Mouse (Mus musculus): ENCODE data around the gene Vps8. TPM values are rescaled to one million over a fixed set of nuclear protein-coding genes. Genes with fewer than 3 reads are reported as not detected.

Gene Vps8
- total RNA-seq, 2 experiments from 2014 or later = 56.7 to 56.8 TPM

DNA sequence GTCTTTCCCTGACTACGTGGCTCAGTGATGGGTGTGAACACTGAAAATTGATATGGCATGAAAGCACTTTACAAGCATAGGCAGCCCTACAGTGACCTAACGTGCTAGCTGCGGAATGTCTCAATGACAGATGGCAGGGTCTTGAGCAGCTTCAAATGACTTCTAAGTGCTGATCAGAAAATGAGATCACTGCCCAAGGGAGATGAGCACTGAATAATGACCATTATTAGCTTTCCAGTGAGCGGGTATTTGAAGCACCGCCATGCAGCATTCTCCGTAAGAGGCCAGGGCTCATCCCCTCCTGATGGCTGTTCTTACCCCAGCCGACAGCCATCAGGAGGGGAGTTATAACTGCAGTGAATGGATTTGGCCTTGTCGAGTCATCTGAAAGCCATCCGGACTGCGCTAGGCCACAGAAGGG, 153.1 kb downstream of the Vps8 start:
- intact Hi-C loops (cut with DNase I) = no loop called here
- H3K27ac ChIP-seq = no peak overlapping the region
- no peak for TF ChIP-seq CTCF (IDR thresholded peaks at IDR 0.05)
- DNase-seq (ENCODE audit: extremely low spot score in 1 of 2, low spot score in 2 of 2) = no peak
- H3K4me3 ChIP-seq = no peak overlapping the region

DNA sequence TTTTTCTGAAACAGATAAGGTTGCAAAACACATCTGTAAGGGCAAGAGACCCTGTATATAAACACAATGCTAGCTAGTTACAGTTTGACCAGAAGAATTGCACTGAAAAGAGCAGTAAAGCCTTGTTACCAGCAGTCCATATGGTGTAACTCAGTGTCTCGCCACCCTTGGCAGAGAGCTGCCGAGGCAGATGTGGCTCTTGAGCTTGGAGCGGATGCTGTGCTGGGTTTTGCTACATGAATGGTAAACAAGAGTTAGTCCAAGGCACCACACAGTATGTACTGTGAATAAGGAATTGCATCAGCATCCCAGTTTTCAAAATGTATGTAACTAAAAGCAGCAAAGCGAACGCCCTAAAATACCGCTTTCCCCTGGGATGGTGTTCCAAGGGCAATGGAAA, 166.2 kb downstream of the Vps8 start:
- DNase-seq (ENCODE audit: extremely low spot score in 1 of 2, low spot score in 2 of 2) = no peak
- no peak for TF ChIP-seq CTCF (IDR thresholded peaks at IDR 0.05)
- no peak overlapping the region for H3K27ac ChIP-seq
- intact Hi-C loops (cut with DNase I) = no loop called here
- H3K4me3 ChIP-seq = no peak overlapping the region

- no peak overlapping the region for H3K4me3 ChIP-seq
- no peak for TF ChIP-seq CTCF (IDR thresholded peaks at IDR 0.05)
- no peak overlapping the region for H3K27ac ChIP-seq
- no peak for DNase-seq (ENCODE audit: extremely low spot score in 1 of 2, low spot score in 2 of 2)
- intact Hi-C loops (cut with DNase I) = no loop called here
Observed at GRCm38 (mm10) chr16:21590806-21591205, 167.9 kb downstream of the Vps8 start.

DNA sequence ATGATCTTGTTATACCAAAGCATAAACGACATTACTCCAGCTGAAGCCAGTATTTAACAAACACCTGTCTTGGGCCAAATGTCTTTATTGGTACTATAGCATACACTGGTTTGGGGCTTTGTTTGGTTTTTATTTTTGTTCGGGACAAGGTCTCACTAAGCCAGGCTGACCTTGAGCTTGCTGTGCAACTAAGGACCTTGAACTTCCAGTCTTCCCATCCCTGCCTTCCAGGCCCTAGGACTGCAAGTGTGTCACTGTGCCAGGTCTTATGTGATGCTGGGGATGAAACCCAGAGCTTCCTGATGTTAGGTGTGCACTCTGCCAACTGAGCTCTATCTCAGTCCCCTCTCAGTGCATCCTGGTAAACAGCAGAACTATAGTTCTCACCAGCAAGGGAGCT, 168.6 kb downstream of the Vps8 start:
- intact Hi-C loops (cut with DNase I) = no loop called here
- DNase-seq (ENCODE audit: extremely low spot score in 1 of 2, low spot score in 2 of 2) = no peak
- Histone ChIP-seq H3K27ac (no peak overlapping the region), H3K4me3 (no peak overlapping the region)
- TF ChIP-seq CTCF (IDR thresholded peaks at IDR 0.05) = no peak

GRCm38 (mm10) chr16:21595539-21595938, 172.6 kb downstream of the Vps8 start:
- H3K27ac ChIP-seq = peak overlapping the region; percentile 37
- H3K4me3 ChIP-seq = no peak overlapping the region
- TF ChIP-seq CTCF (IDR thresholded peaks at IDR 0.05) = no peak
- no peak for DNase-seq (ENCODE audit: extremely low spot score in 1 of 2, low spot score in 2 of 2)
- intact Hi-C loops (cut with DNase I) = no loop called here

- no peak overlapping the region for H3K4me3 ChIP-seq
- no peak for TF ChIP-seq CTCF (IDR thresholded peaks at IDR 0.05)
- no peak for DNase-seq (ENCODE audit: extremely low spot score in 1 of 2, low spot score in 2 of 2)
- no peak overlapping the region for H3K27ac ChIP-seq
- intact Hi-C loops (cut with DNase I) = no loop called here
Observed at GRCm38 (mm10) chr16:21604354-21604753, 181.4 kb downstream of the Vps8 start.

GRCm38 (mm10) chr16:21606249-21607020, 183.5 kb downstream of the Vps8 start:
- H3K27ac ChIP-seq = peak overlapping the region; percentile 16
- intact Hi-C loops (cut with DNase I) = loop anchor here (5.0 kb wide), 1 partner anchor 84 kb away; no protein-coding TSS in a partner anchor
- H3K4me3 ChIP-seq = no peak overlapping the region
- TF ChIP-seq CTCF (IDR thresholded peaks at IDR 0.05) = no peak
- DNase-seq (ENCODE audit: extremely low spot score in 1 of 2, low spot score in 2 of 2) = no peak

- H3K27ac ChIP-seq = peak overlapping the region; percentile 6; the same call in 1 of the 2 replicates
- intact Hi-C loops (cut with DNase I) = loop anchor here (5.0 kb wide), 1 partner anchor 85 kb away; no protein-coding TSS in a partner anchor
- no peak for DNase-seq (ENCODE audit: extremely low spot score in 1 of 2, low spot score in 2 of 2)
- no peak overlapping the region for H3K4me3 ChIP-seq
- TF ChIP-seq CTCF (IDR thresholded peaks at IDR 0.05) = no peak
Observed at GRCm38 (mm10) chr16:21607021-21607650, 184.2 kb downstream of the Vps8 start.

DNA sequence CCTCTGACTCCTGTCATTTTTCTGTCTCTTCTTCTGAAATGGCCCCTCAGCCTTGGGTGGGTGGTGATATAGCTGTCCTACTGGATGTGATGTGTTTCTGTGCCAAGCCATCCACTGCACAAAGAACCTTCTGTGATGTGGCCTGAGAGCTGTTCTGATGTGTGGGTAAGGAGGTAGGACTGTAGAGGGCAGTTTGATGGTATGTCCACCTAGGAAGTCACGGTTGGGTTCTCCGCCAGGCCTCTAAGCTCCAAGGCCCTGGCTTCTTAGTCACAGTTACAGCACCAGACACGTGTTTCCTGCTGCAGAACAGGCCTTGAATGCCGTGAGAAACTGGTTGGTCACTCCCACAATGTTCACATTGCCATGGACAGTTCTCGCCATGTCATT, 184.7 kb downstream of the Vps8 start:
- TF ChIP-seq CTCF (IDR thresholded peaks at IDR 0.05) = no peak
- intact Hi-C loops (cut with DNase I) = loop anchor here (5.0 kb wide), 1 partner anchor 85 kb away; no protein-coding TSS in a partner anchor
- H3K27ac ChIP-seq = peak overlapping the region; percentile 6; the same call in 1 of the 2 replicates
- DNase-seq (ENCODE audit: extremely low spot score in 1 of 2, low spot score in 2 of 2) = no peak
- H3K4me3 ChIP-seq = no peak overlapping the region

DNA sequence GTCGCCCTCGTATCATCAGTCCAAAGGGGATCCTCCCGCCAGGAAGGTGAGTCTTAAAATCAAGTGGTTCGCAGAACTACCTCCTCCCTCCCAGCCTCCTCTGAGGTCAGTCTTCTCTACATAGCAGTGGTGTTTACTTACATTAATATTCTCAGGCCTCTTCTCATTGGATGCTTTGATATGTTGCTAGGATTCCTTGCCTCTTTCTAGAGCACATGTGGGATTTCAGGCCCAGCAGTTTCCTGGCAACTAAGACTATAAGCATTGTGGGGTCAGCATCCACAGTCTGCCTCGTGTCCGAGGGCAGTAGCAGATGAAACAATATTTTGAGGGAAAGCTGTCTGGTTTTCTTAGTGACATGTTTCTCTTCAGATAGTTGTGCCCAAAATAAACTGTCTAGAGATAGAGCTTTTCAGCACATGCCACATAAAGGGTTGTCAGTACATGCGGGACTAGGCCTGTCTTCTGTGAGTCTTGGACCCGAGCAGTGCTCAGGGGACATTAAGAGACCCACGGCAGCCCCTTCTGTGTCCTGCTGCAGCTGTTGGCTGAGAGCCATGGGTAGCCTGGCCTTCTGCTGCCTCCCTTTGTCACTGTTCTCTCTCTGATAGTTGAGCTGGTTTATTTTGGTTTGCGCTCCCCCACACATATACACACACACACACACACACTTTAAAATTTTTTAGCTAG, 185.4 kb downstream of the Vps8 start:
- Histone ChIP-seq H3K27ac (peak overlapping the region; percentile 6; the same call in 1 of the 2 replicates), H3K4me3 (no peak overlapping the region)
- no peak for DNase-seq (ENCODE audit: extremely low spot score in 1 of 2, low spot score in 2 of 2)
- TF ChIP-seq CTCF (IDR thresholded peaks at IDR 0.05) = no peak
- intact Hi-C loops (cut with DNase I) = loop anchor here (5.0 kb wide), 1 partner anchor 86 kb away; no protein-coding TSS in a partner anchor

- no peak for TF ChIP-seq CTCF (IDR thresholded peaks at IDR 0.05)
- no peak overlapping the region for H3K4me3 ChIP-seq
- no peak for DNase-seq (ENCODE audit: extremely low spot score in 1 of 2, low spot score in 2 of 2)
- H3K27ac ChIP-seq = no peak overlapping the region
- intact Hi-C loops (cut with DNase I) = no loop called here
Observed at GRCm38 (mm10) chr16:21610473-21610872, 187.6 kb downstream of the Vps8 start.

- DNase-seq (ENCODE audit: extremely low spot score in 1 of 2, low spot score in 2 of 2) = no peak
- intact Hi-C loops (cut with DNase I) = loop anchor here (1.0 to 5.0 kb wide), 2 partner anchors 76 to 112 kb away; partner anchors contain the start of gene 2510009E07Rik
- TF ChIP-seq CTCF (IDR thresholded peaks at IDR 0.05) = peak; percentile 72
- Histone ChIP-seq H3K4me3 (no peak overlapping the region), H3K27ac (no peak overlapping the region)
Observed at GRCm38 (mm10) chr16:21615802-21616201, 192.9 kb downstream of the Vps8 start.

Measured in left cerebral cortex, adult 2 months (tissue).